ENCODE assay signal across 16 mouse cellular contexts in the genomic region with DNA sequence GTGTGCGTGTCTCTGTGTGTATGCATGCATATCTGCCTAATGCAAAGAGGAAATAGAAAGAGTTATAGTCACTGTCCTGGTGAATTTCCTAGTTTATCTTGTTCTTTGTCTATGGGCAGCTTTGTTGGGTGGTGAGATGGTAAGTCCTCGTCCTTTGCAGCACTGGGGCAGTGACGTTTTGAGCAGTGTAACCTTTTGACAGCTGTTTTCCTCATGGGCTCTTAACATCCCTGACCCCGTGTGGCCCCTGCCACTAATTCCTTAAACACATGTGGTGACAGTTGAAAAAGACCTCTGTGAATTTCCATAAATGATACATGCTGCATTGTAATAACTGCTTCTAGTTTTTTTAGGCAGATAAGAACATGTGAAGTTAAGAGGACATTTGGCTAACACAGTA. TPM values are rescaled to one million over a fixed set of nuclear protein-coding genes. Genes with fewer than 3 reads are reported as not detected.
A peak's percentile ranks its signal among the peaks of the same experiment; 100 is the strongest.
DNase-seq lines count a peak whose midpoint lies in the region; ATAC-seq and TF ChIP-seq lines count a peak whose summit lies in the region.
"Had no signal": no experiment of that assay in that cellular context is flagged by ENCODE, and none has a peak within 500 bp of the region (broad histone marks: within the 10 kb centered on the region; RNA-seq: fewer than 3 reads in every experiment).

No protein-coding gene starts in this region.

- H3K79me3 ChIP-seq in C2C12 (ENCODE audit: low read depth) = no peaks in the 10 kb centered on the region

- peak overlapping the region; percentile 16 for H3ac ChIP-seq in C2C12 (ENCODE audit: control insufficient read depth, insufficient read length, low read depth)

- 40% methylated on average over 4 of the region's 4 CpGs for WGBS in kidney, adult 2 months
- whole genome bisulfite sequencing in kidney, embryonic 16.5 days = 58% methylated on average over 4 of the region's 4 CpGs
- WGBS in intestine, postnatal 0 days = 38% methylated on average over 4 of the region's 4 CpGs
- 75% methylated on average over 4 of the region's 4 CpGs for WGBS in hindbrain, embryonic 16.5 days

- no peak overlapping the region for H3K4me2 ChIP-seq in kidney, embryonic 16.5 days (replicated peaks; ENCODE audit: low read depth, low read length)
- H3K4me2 ChIP-seq in intestine, postnatal 0 days (replicated peaks; ENCODE audit: low read depth) = peak overlapping the region; percentile 46; the same call in 1 of the 2 replicates
- H3K4me2 ChIP-seq in hindbrain, embryonic 16.5 days (ENCODE audit: low read length) = no peak overlapping the region
- H3K4me2 ChIP-seq: hindbrain, embryonic 14.5 days; limb, embryonic 15.5 days; neural tube, embryonic 13.5 days had no signal

- peak; percentile 34 for DNase-seq in gastrocnemius, adult 2 months
- DNase-seq in gastrocnemius, adult 8-10 months (ENCODE audit: low spot score in 2 of 2) = no peak
- no peak for DNase-seq in kidney, adult 2 months
- DNase-seq: cerebellum, adult 9-11 months; layer of hippocampus, adult 9-11 months; thymus, postnatal 25 days had no signal

- peaks cover 17% of the 10 kb centered on the region for H3K4me1 ChIP-seq in kidney, adult 2 months (ENCODE audit: control insufficient read depth, insufficient read depth, low read length)
- H3K4me1 ChIP-seq in kidney, embryonic 16.5 days (ENCODE audit: insufficient read depth, low read length) = peaks cover 14% of the 10 kb centered on the region; the same call in 1 of the 2 replicates
- no peaks in the 10 kb centered on the region for H3K4me1 ChIP-seq in intestine, postnatal 0 days (replicated peaks; ENCODE audit: control insufficient read depth, insufficient read depth, low read length)
- H3K4me1 ChIP-seq in hindbrain, embryonic 16.5 days (ENCODE audit: control insufficient read depth, insufficient read depth, low read depth, low read length) = no peaks in the 10 kb centered on the region
- H3K4me1 ChIP-seq: limb, embryonic 15.5 days; neural tube, embryonic 13.5 days had no signal

- H3K4me3 ChIP-seq in gastrocnemius, adult 2 months = no peak overlapping the region
- H3K4me3 ChIP-seq in kidney, adult 2 months (ENCODE audit: insufficient read depth, low read depth, low read length) = no peak overlapping the region
- H3K4me3 ChIP-seq in kidney, embryonic 16.5 days (ENCODE audit: low read length) = no peak overlapping the region
- no peak overlapping the region for H3K4me3 ChIP-seq in C2C12 (ENCODE audit: insufficient read depth, poor library complexity, severe bottlenecking)
- no peak overlapping the region for H3K4me3 ChIP-seq in intestine, postnatal 0 days (ENCODE audit: low read depth, low read length)
- H3K4me3 ChIP-seq in hindbrain, embryonic 16.5 days (ENCODE audit: low read length) = no peak overlapping the region
- H3K4me3 ChIP-seq: limb, embryonic 15.5 days; neural tube, embryonic 13.5 days had no signal

- no peaks in the 10 kb centered on the region for H3K9me3 ChIP-seq in kidney, embryonic 16.5 days (ENCODE audit: low read length)
- H3K9me3 ChIP-seq in intestine, postnatal 0 days (ENCODE audit: control insufficient read depth) = no peaks in the 10 kb centered on the region
- H3K9me3 ChIP-seq in hindbrain, embryonic 16.5 days (ENCODE audit: control insufficient read depth, low read length) = no peaks in the 10 kb centered on the region
- H3K9me3 ChIP-seq: limb, embryonic 15.5 days; neural tube, embryonic 13.5 days had no signal

- no peaks in the 10 kb centered on the region for H3K27me3 ChIP-seq in kidney, adult 2 months (replicated peaks; ENCODE audit: control insufficient read depth, insufficient read depth, low read length)
- no peaks in the 10 kb centered on the region for H3K27me3 ChIP-seq in kidney, embryonic 16.5 days (ENCODE audit: insufficient read depth, low read length)
- H3K27me3 ChIP-seq in C2C12 (ENCODE audit: control insufficient read depth, insufficient read depth, insufficient read length) = no peaks in the 10 kb centered on the region
- H3K27me3 ChIP-seq in intestine, postnatal 0 days (replicated peaks; ENCODE audit: control insufficient read depth, insufficient read depth, low read length) = no peaks in the 10 kb centered on the region
- H3K27me3 ChIP-seq in hindbrain, embryonic 16.5 days (replicated peaks; ENCODE audit: control insufficient read depth, insufficient read depth, low read length) = no peaks in the 10 kb centered on the region
- H3K27me3 ChIP-seq: limb, embryonic 15.5 days; neural tube, embryonic 13.5 days; Patski had no signal

- no peaks in the 10 kb centered on the region; the same call in 1 of the 2 replicates for H3K36me3 ChIP-seq in kidney, adult 2 months (ENCODE audit: control insufficient read depth, insufficient read depth, low read length)
- peaks cover 2% of the 10 kb centered on the region for H3K36me3 ChIP-seq in kidney, embryonic 16.5 days (ENCODE audit: insufficient read depth, low read length)
- no peaks in the 10 kb centered on the region for H3K36me3 ChIP-seq in C2C12 (ENCODE audit: control insufficient read depth, insufficient read depth)
- H3K36me3 ChIP-seq in intestine, postnatal 0 days (ENCODE audit: control insufficient read depth, insufficient read depth) = peaks cover 3% of the 10 kb centered on the region; the same call in 1 of the 2 replicates
- no peaks in the 10 kb centered on the region for H3K36me3 ChIP-seq in hindbrain, embryonic 16.5 days (ENCODE audit: control insufficient read depth, insufficient read depth, low read length)

- no peak for ATAC-seq in kidney, embryonic 16.5 days (ENCODE audit: low FRiP score, low TSS enrichment)
- no peak for ATAC-seq in intestine, postnatal 0 days
- no peak for ATAC-seq in activated CD4-positive, CD25-positive, alpha-beta regulatory T cell, adult 4 months
- ATAC-seq in hindbrain, embryonic 16.5 days = no peak
- ATAC-seq: forebrain, embryonic 16.5 days had no signal

- H3K9ac ChIP-seq in kidney, embryonic 16.5 days (replicated peaks; ENCODE audit: low read length) = no peak overlapping the region
- no peak overlapping the region for H3K9ac ChIP-seq in intestine, postnatal 0 days (ENCODE audit: low read depth, low read length)
- no peak overlapping the region for H3K9ac ChIP-seq in hindbrain, embryonic 16.5 days (ENCODE audit: low read depth, low read length)
- H3K9ac ChIP-seq: hindbrain, embryonic 14.5 days; limb, embryonic 15.5 days; neural tube, embryonic 13.5 days had no signal

- no peak for TF ChIP-seq CTCF in gastrocnemius, adult 2 months (IDR thresholded peaks at IDR 0.05)
- no peak for TF ChIP-seq CTCF in kidney, adult 2 months (conservative IDR thresholded peaks at IDR 0.05; ENCODE audit: insufficient read depth, insufficient read length, low read depth, low read length)
- no peak for TF ChIP-seq CTCF in C2C12 (IDR thresholded peaks at IDR 0.05; ENCODE audit: control insufficient read depth, insufficient read depth, insufficient read length)
- no peak for TF ChIP-seq CTCF in intestine, postnatal 0 days (IDR thresholded peaks at IDR 0.05; ENCODE audit: low read depth)

- TF ChIP-seq POLR2A in kidney, adult 2 months (IDR thresholded peaks at IDR 0.05; ENCODE audit: low read depth, low read length) = no peak

- H3K79me2 ChIP-seq in C2C12 (ENCODE audit: control insufficient read depth, insufficient read depth) = peaks cover 4% of the 10 kb centered on the region

- H3K27ac ChIP-seq in gastrocnemius, adult 2 months = peak overlapping the region; percentile 16; the same call in 1 of the 2 replicates
- peak overlapping the region; percentile 72 for H3K27ac ChIP-seq in kidney, adult 2 months (ENCODE audit: insufficient read depth, low read depth, low read length)
- no peak overlapping the region for H3K27ac ChIP-seq in kidney, embryonic 16.5 days (ENCODE audit: low read length)
- peak overlapping the region; percentile 78 for H3K27ac ChIP-seq in intestine, postnatal 0 days (ENCODE audit: low read depth, low read length)
- H3K27ac ChIP-seq in hindbrain, embryonic 16.5 days (ENCODE audit: low read depth, low read length) = no peak overlapping the region
- H3K27ac ChIP-seq: hindbrain, embryonic 14.5 days; limb, embryonic 15.5 days; neural tube, embryonic 13.5 days had no signal

- intact Hi-C loops in gastrocnemius, adult 2 months (cut with DNase I) = no loop called here

TF ChIP-seq in C2C12, 6 proteins besides CTCF, POLR2A, EP300 and RAD21 (continues in another document):
- TF ChIP-seq MYOD1 (IDR thresholded peaks at IDR 0.05; ENCODE audit: control insufficient read depth, insufficient read length, low read depth) = no peak
- no peak for TF ChIP-seq MAX (IDR thresholded peaks at IDR 0.05)

RNA-seq across cellular contexts. Expression of a gene that starts 11.4 kb away (rescaled TPM):
- total RNA-seq in gastrocnemius, adult 2 months (2021) = 10 to 100 TPM; 61.6 to 67.4 TPM
- total RNA-seq in gastrocnemius, adult 8-10 months (2022) = 10 to 100 TPM; 63.1 to 73.6 (median 71.3) TPM
- 9.6 and 14.2 TPM in 2 replicates for polyA plus RNA-seq in kidney, adult 2 months (2012; rRNA removed)
- polyA plus RNA-seq in kidney, embryonic 16.5 days (2015; fragmentation: Nextera tagmentation; extraction: Ambion mirVana) = 44.3 and 46.4 TPM in 2 replicates
- 15.8 TPM for polyA plus RNA-seq in C2C12 (2012; fragmentation: generic; extraction: Trizol)
- polyA plus RNA-seq in intestine, postnatal 0 days (2015; fragmentation: Nextera tagmentation; extraction: Ambion mirVana) = 26.0 and 28.8 TPM in 2 replicates
- polyA plus RNA-seq in activated CD4-positive, CD25-positive, alpha-beta regulatory T cell, adult 4 months (2017; shearing (Covaris generic)) = 10 to 100 TPM; 59.4 to 68.8 TPM
- 52.5 and 54.3 TPM in 2 replicates for polyA plus RNA-seq in hindbrain, embryonic 16.5 days (2015; fragmentation: Nextera tagmentation; extraction: Ambion mirVana)

RNA-seq across cellular contexts. Expression of a gene that starts 47.3 kb away (rescaled TPM):
- total RNA-seq in gastrocnemius, adult 2 months (2021) = 1 to 10 TPM; 1.2 to 1.9 TPM
- total RNA-seq in gastrocnemius, adult 8-10 months (2022) = 1 to 10 TPM in 3 of 4 experiments, under 1 TPM in 1; 0.63 to 1.2 (median 1.1) TPM
- polyA plus RNA-seq in kidney, adult 2 months (2012; rRNA removed) = 5.6 and 5.7 TPM in 2 replicates
- 5.2 and 5.4 TPM in 2 replicates for polyA plus RNA-seq in kidney, embryonic 16.5 days (2015; fragmentation: Nextera tagmentation; extraction: Ambion mirVana)
- polyA plus RNA-seq in C2C12 (2012; fragmentation: generic; extraction: Trizol) = 10.7 TPM
- polyA plus RNA-seq in intestine, postnatal 0 days (2015; fragmentation: Nextera tagmentation; extraction: Ambion mirVana) = 14.5 and 15.1 TPM in 2 replicates
- 10 to 100 TPM; 33.9 to 36.7 TPM for polyA plus RNA-seq in activated CD4-positive, CD25-positive, alpha-beta regulatory T cell, adult 4 months (2017; shearing (Covaris generic))
- 3.4 and 3.9 TPM in 2 replicates for polyA plus RNA-seq in hindbrain, embryonic 16.5 days (2015; fragmentation: Nextera tagmentation; extraction: Ambion mirVana)

RNA-seq across cellular contexts. Expression of a gene that starts 53.0 kb away (rescaled TPM):
- 10 to 100 TPM; 10.0 to 12.7 TPM for total RNA-seq in gastrocnemius, adult 2 months (2021)
- 10 to 100 TPM in 1 of 4 experiments, 1 to 10 TPM in 3; 9.1 to 11.9 (median 9.6) TPM for total RNA-seq in gastrocnemius, adult 8-10 months (2022)
- polyA plus RNA-seq in kidney, adult 2 months (2012; rRNA removed) = 5.3 and 6.5 TPM in 2 replicates
- polyA plus RNA-seq in kidney, embryonic 16.5 days (2015; fragmentation: Nextera tagmentation; extraction: Ambion mirVana) = 22.4 and 24.7 TPM in 2 replicates
- 21.3 TPM for polyA plus RNA-seq in C2C12 (2012; fragmentation: generic; extraction: Trizol)
- polyA plus RNA-seq in intestine, postnatal 0 days (2015; fragmentation: Nextera tagmentation; extraction: Ambion mirVana) = 16.6 and 17.8 TPM in 2 replicates
- polyA plus RNA-seq in activated CD4-positive, CD25-positive, alpha-beta regulatory T cell, adult 4 months (2017; shearing (Covaris generic)) = 10 to 100 TPM; 22.4 to 23.6 TPM
- polyA plus RNA-seq in hindbrain, embryonic 16.5 days (2015; fragmentation: Nextera tagmentation; extraction: Ambion mirVana) = 14.4 and 14.9 TPM in 2 replicates

Comparison
In these comparisons a context has a peak if more than half of its experiments do, and no peak if none do; other contexts are left out.
1. H3K27ac ChIP-seq: peak in gastrocnemius, adult 2 months (single experiment), kidney, adult 2 months (single experiment) and intestine, postnatal 0 days (single experiment); none in kidney, embryonic 16.5 days (single experiment) and hindbrain, embryonic 16.5 days (single experiment).